Mouse (Mus musculus) hematopoietic stem cell, adult 5-6 weeks (primary cell): ENCODE measurements around the gene Gm11077. TPM values are rescaled to one million over a fixed set of nuclear protein-coding genes. Genes with fewer than 3 reads are reported as not detected.

Experiments used
- ATAC-seq, 2 experiments: fragments of 125-278 bp in 1 of 2; replicated peaks in 1 of 2; 2 replicates each; pipeline ENCODE4 v1.8.0; 2016 to 2017; ENCODE audit warnings: inconsistent platforms in 2 of 2, mild to moderate bottlenecking in 2 of 2, moderate number of reproducible peaks in 2 of 2, low read depth in 1 of 2, moderate TSS enrichment in 1 of 2; ENCODE audit not compliant: low FRiP score in 2 of 2, poor library complexity in 2 of 2, severe bottlenecking in 2 of 2, insufficient read depth in 1 of 2, low TSS enrichment in 1 of 2
- total RNA-seq: library from RNA; stranded (forward); fragments of 172-1452, 232-1000 nt; gene quantifications from 2 replicates; pipeline ENCODE4 v1.2.3, GENCODE M21; 2017

Gene Gm11077
- not detected in 2 replicates for total RNA-seq

DNA sequence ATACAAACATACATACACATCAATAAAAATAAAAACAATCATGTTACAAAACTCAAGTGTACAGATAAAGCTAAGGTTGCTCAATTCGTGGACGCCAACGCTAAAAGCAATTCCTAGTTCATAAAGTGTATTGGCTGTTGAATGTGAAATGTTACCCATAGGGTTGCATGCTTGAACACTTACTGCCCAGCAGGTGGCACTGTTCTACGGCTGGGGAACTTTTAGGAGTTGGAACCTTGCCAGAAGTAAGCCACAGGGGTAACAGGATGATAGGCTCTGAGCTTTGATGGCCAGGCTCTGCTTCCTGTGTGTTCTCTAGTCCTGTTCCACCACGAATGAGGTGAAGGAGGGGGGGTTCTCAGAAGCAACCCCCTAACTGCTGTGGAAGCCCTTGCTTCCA is at the start of gene Gm11077:
Gene Gm11077 (plus strand): TSS at position 13 of the 400 bp plus-strand sequence.
- ATAC-seq: no peak

DNA sequence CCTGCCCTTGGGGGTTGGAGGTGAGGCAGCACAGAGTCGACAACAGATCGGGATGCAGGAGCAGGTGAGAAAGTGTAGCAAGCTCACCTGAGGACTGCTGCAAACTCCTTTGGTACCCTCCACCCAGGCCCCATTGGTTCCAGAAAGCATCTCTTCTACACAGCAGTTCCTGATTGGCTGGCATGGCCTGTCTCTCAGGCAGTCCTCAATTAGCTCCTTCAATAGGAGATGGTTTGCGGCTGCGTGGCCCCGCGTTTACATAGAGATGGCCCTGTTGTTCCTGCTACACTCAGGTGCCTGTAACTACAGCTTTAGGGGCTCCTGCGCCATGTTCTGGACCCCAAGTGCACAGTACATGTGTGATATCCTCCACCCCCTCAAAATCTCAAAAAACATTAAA is 48.4 kb upstream of the Gm11077 start:
- ATAC-seq: no peak

DNA sequence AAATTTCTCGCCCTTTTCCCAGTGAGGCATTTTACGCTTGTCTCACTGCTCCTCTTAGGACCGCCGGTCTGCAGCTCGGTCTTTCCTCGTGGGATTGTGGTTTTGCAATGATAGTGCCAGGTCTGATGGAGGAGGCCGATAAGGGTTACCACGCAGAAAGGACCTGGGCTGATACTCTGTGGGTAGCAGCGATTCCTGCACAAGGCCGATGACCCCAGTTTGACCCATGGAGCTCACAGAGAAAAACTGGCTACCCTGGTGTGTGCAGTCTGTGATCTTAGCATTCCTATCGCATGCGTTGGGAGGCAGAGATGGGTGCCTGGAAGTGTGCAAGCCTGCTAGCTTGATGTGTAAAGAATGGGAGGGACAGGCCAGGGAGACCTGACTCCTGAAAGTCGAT is 46.3 kb upstream of the Gm11077 start:
- peak in 1 of 2 experiments; percentile 7; a peak in 2 of 4 replicates for ATAC-seq

DNA sequence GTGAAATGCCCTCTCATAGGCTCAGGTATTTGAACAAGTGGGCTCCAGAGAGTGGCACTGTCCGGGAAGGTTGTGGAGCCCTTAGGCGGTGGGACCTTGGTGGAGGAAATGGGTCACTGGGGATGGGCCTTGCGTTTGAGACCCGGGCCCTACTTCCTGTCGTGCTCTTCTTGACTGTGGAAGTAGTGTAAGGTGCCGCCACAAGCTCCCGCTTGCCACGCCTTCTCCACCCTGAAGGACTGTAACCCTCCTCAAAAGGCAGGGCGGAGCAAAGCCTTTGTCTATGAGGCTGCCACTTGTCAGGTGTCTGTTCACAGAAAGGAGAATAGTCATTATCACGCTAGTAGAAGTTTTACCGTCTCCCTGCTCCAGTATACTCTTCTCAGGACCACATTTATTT is 44.7 kb upstream of the Gm11077 start:
- ATAC-seq: no peak

DNA sequence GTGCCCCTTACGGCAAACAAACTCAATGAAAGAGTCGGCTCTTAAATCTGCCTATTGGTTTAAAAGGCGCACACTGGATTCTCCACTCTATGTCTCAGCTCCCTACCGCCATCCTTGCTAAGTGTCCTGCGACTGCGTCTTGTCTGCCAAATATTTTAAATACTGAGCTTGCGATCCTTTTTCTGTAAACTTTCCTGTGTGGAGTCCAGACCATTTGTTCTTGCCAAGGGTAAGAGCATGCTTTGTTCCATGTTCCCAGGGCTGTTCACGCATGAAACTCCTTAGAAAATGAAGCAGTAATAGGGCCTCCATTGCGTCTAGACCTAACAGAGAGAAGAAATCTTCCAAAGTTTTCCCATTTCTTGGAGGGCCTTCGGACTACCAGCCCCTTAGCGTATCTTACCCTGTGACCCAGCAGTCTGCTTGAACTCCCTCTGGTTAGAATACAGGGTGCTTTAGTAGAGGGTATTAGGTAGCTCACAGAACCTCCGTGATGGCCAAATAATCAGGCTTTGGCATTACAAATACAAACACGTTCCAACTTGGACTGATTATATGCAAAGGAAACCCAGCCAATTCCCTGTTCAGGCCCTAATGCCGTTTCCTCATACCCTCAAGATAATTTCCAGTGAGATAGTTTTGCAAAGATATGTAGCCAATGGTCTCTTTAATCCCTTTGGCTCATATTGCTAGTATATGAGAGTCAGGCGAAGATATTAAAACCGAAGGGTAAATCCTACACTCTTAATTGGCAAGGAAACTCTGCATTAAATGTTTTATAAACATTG is 39.3 kb upstream of the Gm11077 start:
- no peak for ATAC-seq

DNA sequence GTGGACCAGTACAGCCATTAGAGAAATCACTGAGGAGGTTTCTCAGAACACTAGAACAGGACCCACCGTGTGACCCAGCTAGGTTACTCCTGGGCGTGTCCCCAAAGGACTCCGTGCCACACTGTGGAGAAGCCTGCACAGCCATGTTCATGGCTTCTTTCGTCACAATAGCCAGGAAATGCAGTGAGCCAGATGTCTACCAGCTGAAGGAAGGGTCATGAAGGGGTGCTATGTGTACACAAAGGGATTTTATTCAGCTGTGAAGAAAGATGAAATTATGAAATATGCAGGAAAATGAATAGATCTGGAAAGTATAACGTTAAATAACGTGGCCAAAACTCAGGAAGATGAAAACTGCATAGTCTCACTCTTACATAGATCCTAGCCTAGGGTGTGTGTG is 36.9 kb upstream of the Gm11077 start:
- ATAC-seq: no peak

DNA sequence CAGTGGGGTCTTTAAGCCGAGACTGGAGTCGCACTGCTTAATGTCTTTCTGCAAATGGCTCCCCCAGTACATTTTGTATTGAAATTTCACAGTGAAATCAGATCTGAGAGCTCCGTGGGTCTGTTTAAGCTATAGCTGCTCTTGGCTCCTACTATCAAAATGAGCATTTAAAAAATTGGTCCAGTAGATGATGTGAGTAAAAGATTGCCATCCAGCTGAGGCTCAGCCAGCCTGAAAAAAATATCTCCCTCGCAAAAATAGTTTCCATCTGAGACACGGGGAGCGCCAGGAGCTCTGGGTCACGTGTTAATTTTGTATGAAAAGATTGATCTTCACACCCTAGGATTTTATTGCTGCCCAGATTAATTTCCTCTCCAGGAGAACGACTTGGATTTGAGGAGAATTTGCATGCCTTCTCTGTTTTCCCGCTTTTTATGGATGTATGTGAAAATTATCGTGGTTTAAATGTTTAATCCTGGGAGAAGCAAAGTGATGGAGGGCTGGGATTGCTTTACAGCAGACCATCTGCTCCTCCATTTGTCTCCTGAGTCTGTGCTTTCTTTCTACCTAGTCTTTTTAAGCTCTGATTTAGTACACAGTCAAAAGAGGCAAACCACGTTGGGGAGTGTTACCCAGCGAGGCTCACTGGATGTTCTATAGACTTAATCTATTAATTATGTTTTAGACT is 32.7 kb upstream of the Gm11077 start:
- no peak for ATAC-seq

DNA sequence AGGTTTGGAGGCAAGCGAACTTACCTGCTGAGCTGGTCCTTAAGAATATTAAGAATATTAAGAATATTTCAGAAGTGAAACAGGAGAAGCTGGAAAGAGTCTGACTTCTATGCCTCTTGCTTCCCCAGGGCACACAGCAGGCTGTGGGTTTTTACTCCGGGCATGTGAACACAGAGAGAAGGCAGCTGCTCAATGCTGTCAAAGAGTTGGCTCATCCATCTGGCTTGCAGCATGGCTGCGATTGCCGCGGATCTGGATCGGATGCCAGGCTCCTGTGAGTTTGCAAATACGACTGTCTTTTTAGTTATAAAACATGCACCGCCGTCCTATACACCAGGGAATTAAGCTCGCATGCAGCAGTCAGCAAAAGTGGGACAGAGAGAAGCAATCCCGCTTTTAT is 31.1 kb upstream of the Gm11077 start:
- no peak for ATAC-seq

DNA sequence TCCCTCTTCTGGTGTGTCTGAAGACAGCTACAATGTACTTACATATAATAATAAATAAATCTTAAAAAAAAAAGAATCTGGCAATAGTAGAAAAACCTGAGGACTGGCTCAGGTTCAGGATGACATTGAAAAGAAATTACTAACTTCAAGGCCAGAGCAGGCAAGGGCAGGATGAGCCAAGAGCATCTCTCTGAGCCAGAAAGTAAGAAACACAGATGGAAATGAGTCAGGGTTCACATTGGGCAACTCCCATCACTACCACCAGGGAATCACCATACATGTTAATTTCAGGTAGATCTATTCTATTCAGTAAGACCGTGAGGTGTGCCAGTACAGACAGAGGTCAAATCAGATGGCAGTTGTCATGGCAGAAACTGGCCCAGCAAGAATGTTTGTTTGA is 30.5 kb upstream of the Gm11077 start:
- no peak for ATAC-seq

DNA sequence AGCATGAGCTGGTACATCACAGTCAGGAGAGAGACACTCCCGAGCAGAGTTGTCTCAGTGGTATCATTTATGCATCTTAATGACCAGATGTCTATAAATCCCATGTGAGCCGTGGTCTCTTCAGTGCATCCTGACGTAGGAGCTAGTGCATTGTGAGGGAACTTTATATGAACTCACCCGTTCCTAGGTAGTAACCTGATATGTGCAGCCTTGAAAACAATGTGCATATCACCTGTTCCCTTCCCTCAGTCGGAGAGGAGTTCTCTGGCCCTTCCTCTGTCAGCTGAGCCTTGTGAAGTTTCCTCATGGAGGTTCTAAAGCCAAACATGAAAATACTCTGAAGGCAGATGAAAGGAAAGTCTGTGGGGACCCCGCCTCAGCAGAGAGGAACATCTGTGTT is 27.8 kb upstream of the Gm11077 start:
- ATAC-seq: no peak

DNA sequence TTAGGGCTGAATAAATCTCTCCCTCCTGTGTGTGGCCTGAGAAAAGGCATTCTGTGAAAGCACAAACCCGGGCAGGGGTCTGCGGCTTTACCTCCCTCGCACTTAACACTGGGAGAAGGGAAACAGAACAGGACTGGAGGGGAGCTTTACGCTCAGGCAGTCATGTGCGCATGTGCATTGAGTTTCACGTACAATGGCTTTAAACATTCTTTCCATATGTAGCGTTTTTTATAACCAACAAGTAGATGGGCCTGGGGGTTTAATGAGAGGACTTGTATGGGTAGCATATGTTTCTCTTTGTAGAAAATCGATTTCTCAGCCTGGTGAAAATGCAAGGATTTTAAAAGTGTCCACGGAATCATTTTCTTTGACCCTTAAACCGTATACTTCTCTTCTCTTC is 24.0 kb upstream of the Gm11077 start:
- ATAC-seq: no peak

DNA sequence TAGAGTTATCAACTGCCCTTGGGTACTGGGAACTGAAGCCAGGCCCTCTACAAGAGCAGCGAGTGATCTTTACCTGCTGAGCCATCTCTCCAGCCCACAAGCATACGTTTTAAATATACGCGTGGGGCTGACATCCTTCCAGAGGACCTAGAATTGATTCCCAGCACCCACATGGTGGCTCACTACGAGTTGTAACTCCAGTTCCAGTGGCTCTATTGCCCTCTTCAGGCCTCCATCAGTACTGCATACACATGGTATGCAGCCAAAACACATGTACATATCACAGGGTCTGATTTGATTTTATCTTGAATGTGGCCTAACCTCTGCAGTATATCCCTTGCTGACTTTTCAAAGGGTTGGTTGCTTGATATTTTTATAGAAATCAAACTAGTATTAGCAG is 23.0 kb upstream of the Gm11077 start:
- no peak for ATAC-seq

DNA sequence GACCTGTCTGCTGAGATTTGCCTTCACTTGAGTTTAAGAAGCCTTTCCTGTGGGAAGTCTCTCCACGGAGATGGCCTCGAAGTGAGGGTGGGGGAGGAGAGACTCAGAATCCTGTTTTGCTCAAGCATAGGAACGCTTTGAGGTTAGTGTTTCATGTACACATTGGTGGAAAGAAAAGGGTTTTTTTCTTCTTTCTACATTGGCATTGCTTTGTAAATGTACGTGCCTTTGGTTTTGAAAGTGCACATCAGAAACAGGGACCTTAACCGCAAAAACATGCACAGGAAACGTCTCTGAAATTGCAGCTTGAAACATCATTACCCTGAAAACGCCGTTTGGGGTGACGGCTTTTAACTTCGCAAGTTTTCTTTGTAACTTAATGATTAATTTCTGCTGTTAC is 21.0 kb upstream of the Gm11077 start:
- ATAC-seq: peak; percentile 24 to 35; a peak in 2 of 4 replicates

DNA sequence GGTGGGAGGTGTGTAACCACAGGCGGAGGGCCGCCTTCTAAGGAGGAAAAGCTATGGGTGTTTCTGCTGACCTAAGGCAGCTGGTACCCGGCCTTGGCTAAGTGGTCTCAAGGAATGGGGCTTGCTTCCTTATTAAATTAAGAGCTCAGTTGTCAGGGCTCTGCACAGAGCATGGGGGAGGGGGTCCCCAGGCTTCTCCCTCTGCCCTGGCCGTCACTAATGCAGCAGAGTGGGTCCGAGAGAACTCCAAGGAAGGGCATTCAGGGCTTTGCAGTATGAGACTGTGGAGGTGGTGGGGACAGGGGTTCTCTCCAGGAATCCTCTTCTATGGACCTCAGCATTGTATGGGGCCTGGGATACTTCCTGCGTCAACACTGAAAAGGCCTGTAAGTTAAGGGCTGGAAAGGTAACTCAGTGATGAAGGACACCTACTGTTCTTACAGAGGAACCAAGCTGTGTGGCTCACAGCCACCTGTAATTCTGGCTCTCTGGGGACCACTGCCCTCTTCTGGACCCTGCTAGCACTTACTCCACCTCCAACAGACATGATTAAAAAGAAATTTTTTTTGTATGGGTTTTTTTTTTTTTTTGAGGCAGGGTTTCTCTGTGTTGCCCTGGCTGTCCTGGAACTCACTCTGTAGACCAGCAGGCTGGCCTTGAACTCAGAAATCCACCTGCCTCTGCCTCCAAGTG is 19.5 kb upstream of the Gm11077 start:
- peak; percentile 61 to 68 for ATAC-seq

DNA sequence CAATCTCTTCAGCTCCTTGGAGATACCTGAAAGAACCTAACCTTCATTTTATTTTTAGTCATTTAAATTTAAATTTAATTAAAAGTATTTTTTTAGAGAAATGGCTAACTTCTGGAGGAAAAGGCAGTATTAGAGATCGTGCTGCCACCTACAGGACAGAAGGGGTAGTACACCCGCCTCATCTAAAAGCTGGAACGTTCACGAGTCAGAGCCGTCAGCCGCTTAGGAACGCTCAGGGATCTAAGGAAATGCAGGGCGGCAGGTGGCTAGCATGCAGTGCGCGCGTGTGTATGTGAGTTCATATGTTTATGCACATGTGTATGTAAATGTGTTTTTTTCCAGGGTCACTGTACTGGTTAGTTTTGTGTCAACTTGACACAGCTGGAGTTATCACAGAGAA is 16.3 kb upstream of the Gm11077 start:
- peak; percentile 54 to 63; a peak in 3 of 4 replicates for ATAC-seq

DNA sequence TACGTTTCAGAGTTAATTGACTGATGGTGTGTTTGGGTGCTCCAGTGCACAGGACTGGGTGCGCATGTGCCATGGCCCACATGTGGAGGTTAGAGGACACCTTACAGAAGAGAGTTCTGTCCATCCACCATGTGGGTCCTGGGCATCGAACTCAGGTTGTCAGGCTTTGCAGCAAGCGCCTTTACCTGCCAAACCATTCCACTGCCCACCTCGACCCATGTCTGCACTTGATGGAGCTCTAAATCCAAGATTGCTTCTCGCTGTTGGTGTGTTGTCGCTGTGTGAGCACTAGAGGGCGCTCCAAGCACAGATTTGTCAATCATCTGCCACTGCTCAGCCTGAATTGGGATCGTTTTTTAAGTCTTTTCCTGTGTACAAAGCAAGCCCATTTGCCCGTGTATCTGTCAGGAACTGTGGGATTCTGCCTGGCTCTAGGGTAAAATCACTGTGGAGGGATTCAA is 14.1 kb upstream of the Gm11077 start:
- peak; percentile 73 to 81 for ATAC-seq

DNA sequence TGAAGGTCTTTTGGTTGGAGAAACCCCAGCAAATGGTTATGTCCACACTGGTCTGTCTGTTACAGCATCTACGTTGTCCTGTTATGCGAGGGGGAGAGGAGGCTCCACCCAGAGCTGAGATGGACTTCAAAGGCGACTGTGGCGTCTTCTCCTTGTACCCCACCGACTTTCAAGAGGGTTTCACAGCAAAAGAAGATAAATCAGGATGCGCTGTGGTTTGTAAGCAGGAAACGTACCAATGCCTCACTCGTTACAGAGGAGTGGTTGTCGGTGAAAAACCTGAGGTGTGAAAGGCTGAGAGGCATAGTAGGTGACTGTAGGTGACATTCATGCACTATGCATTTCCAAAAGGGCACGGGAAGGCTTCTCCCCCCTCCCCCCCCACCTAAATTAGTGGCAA is 7.0 kb upstream of the Gm11077 start:
- no peak for ATAC-seq
